Mouse (Mus musculus) myocyte (in vitro differentiated cells): ENCODE data around the gene Nsun6.

Experiments
- CEBPB ChIP-seq: IDR thresholded peaks from 2 replicates; pipeline ENCODE4 v1.6.1; 2011; ENCODE audit warnings: mild to moderate bottlenecking, moderate library complexity; ENCODE audit not compliant: poor library complexity, insufficient read depth, severe bottlenecking
- E2F4 ChIP-seq: IDR thresholded peaks from one replicate; pipeline ENCODE4 v1.6.1; 2011; ENCODE audit warnings: mild to moderate bottlenecking, control low read depth, moderate library complexity; ENCODE audit not compliant: insufficient read depth
- MAX ChIP-seq: IDR thresholded peaks from one replicate; pipeline ENCODE4 v1.6.1; 2011; ENCODE audit warnings: low read depth, mild to moderate bottlenecking, control low read depth
- MYOG ChIP-seq, 3 experiments: IDR thresholded peaks; one replicate each; pipeline ENCODE4 v1.6.1; 2011; ENCODE audit warnings: control low read depth in 2 of 3, low read depth in 2 of 3, mild to moderate bottlenecking in 2 of 3; ENCODE audit not compliant: insufficient read length in 2 of 3, control insufficient read depth in 1 of 3, insufficient read depth in 1 of 3
- POLR2A ChIP-seq: IDR thresholded peaks from one replicate; pipeline ENCODE4 v1.6.1; 2011; ENCODE audit warnings: low read depth, mild to moderate bottlenecking, control low read depth, moderate library complexity; ENCODE audit not compliant: insufficient read length
- TCF12 ChIP-seq: IDR thresholded peaks from one replicate; pipeline ENCODE4 v1.6.1; 2011; ENCODE audit warnings: mild to moderate bottlenecking, control low read depth; ENCODE audit not compliant: poor library complexity, insufficient read depth, severe bottlenecking
- USF1 ChIP-seq: IDR thresholded peaks from one replicate; pipeline ENCODE4 v1.6.1; 2011; ENCODE audit warnings: low read depth, mild to moderate bottlenecking, control low read depth, moderate library complexity

GRCm38 (mm10) chr2:15087308-15087707 is 32.4 kb upstream of the Nsun6 start:
- TF ChIP-seq POLR2A (no peak), E2F4 (no peak), MAX (no peak), MYOG (IDR thresholded peaks at IDR 0.05; ENCODE audit: control insufficient read depth in 1 of 3, insufficient read depth in 1 of 3, insufficient read length in 2 of 3, low read depth in 2 of 3) (no peak), CEBPB (no peak), USF1 (no peak), TCF12 (no peak)
